Mouse (Mus musculus): Measurements from ENCODE around the gene Exoc4. TPM values are rescaled to one million over a fixed set of nuclear protein-coding genes. Genes with fewer than 3 reads are reported as not detected.

Exoc4 gene
- total RNA-seq, 2 experiments from 2014 or later, result 46.9 to 77.1 TPM

GRCm38 (mm10) chr6:33899973-33900372 lies 651.1 kb downstream of the Exoc4 start:
- no peak for ATAC-seq (replicated peaks; ENCODE audit: low FRiP score, poor library complexity, severe bottlenecking)

- no peak for ATAC-seq (replicated peaks; ENCODE audit: low FRiP score, poor library complexity, severe bottlenecking)
Observed at GRCm38 (mm10) chr6:33900615-33901014, 651.7 kb downstream of the Exoc4 start.

- no peak for ATAC-seq (replicated peaks; ENCODE audit: low FRiP score, poor library complexity, severe bottlenecking)
Observed at GRCm38 (mm10) chr6:33905099-33905498, 656.2 kb downstream of the Exoc4 start.

GRCm38 (mm10) chr6:33910671-33911070 lies 661.8 kb downstream of the Exoc4 start:
- no peak for ATAC-seq (replicated peaks; ENCODE audit: low FRiP score, poor library complexity, severe bottlenecking)

GRCm38 (mm10) chr6:33913072-33913471 lies 664.2 kb downstream of the Exoc4 start:
- ATAC-seq (replicated peaks; ENCODE audit: low FRiP score, poor library complexity, severe bottlenecking), result no peak

- no peak for ATAC-seq (replicated peaks; ENCODE audit: low FRiP score, poor library complexity, severe bottlenecking)
Observed at GRCm38 (mm10) chr6:33913486-33913885, 664.6 kb downstream of the Exoc4 start.

- no peak for ATAC-seq (replicated peaks; ENCODE audit: low FRiP score, poor library complexity, severe bottlenecking)
Observed at GRCm38 (mm10) chr6:33913964-33914363, 665.1 kb downstream of the Exoc4 start.

GRCm38 (mm10) chr6:33923571-33923970 lies 674.7 kb downstream of the Exoc4 start:
- no peak for ATAC-seq (replicated peaks; ENCODE audit: low FRiP score, poor library complexity, severe bottlenecking)

- no peak for ATAC-seq (replicated peaks; ENCODE audit: low FRiP score, poor library complexity, severe bottlenecking)
Observed at GRCm38 (mm10) chr6:33924888-33925287, 676.0 kb downstream of the Exoc4 start.

GRCm38 (mm10) chr6:33929342-33930086 lies 680.6 kb downstream of the Exoc4 start:
- ATAC-seq (replicated peaks; ENCODE audit: low FRiP score, poor library complexity, severe bottlenecking), result no peak

GRCm38 (mm10) chr6:33930087-33930945 lies 681.4 kb downstream of the Exoc4 start:
- no peak for ATAC-seq (replicated peaks; ENCODE audit: low FRiP score, poor library complexity, severe bottlenecking)

GRCm38 (mm10) chr6:33937906-33938305 lies 689.0 kb downstream of the Exoc4 start:
- ATAC-seq (replicated peaks; ENCODE audit: low FRiP score, poor library complexity, severe bottlenecking), result no peak

- ATAC-seq (replicated peaks; ENCODE audit: low FRiP score, poor library complexity, severe bottlenecking), result no peak
Observed at GRCm38 (mm10) chr6:33939169-33939568, 690.3 kb downstream of the Exoc4 start.

- no peak for ATAC-seq (replicated peaks; ENCODE audit: low FRiP score, poor library complexity, severe bottlenecking)
Observed at GRCm38 (mm10) chr6:33946911-33947489, 698.1 kb downstream of the Exoc4 start.

GRCm38 (mm10) chr6:33950113-33950512 lies 701.2 kb downstream of the Exoc4 start:
- no peak for ATAC-seq (replicated peaks; ENCODE audit: low FRiP score, poor library complexity, severe bottlenecking)

GRCm38 (mm10) chr6:33955469-33955868 lies 706.6 kb downstream of the Exoc4 start:
- ATAC-seq (replicated peaks; ENCODE audit: low FRiP score, poor library complexity, severe bottlenecking), result no peak

- ATAC-seq (replicated peaks; ENCODE audit: low FRiP score, poor library complexity, severe bottlenecking), result no peak
Observed at GRCm38 (mm10) chr6:33958281-33958680, 709.4 kb downstream of the Exoc4 start.

- ATAC-seq (replicated peaks; ENCODE audit: low FRiP score, poor library complexity, severe bottlenecking), result no peak
Observed at GRCm38 (mm10) chr6:33960766-33961165, 711.9 kb downstream of the Exoc4 start.

GRCm38 (mm10) chr6:33963092-33963491 lies 714.2 kb downstream of the Exoc4 start:
- ATAC-seq (replicated peaks; ENCODE audit: low FRiP score, poor library complexity, severe bottlenecking), result no peak

- no peak for ATAC-seq (replicated peaks; ENCODE audit: low FRiP score, poor library complexity, severe bottlenecking)
Observed at GRCm38 (mm10) chr6:33965571-33965970, 716.7 kb downstream of the Exoc4 start.

GRCm38 (mm10) chr6:33968746-33969145 lies 719.9 kb downstream of the Exoc4 start:
- no peak for ATAC-seq (replicated peaks; ENCODE audit: low FRiP score, poor library complexity, severe bottlenecking)

Data from erythroid progenitor cell, adult 5-6 weeks (primary cell).